Mouse (Mus musculus) testis, adult 2 months (tissue): ENCODE data around the gene Slc35b2. TPM values are rescaled to one million over a fixed set of nuclear protein-coding genes. Genes with fewer than 3 reads are reported as not detected.
A peak's percentile ranks its signal among the peaks of the same experiment; 100 is the strongest.

Source experiments
- H3K27ac ChIP-seq: fragments of 200-500 bp; 2 replicates; pipeline ENCODE4 v1.5.1; 2012; ENCODE audit warnings: low read depth, low read length; ENCODE audit not compliant: control insufficient read depth, insufficient read depth
- H3K27me3 ChIP-seq: fragments of 200-500 bp; 2 replicates; pipeline ENCODE4 v1.6.1; 2012; ENCODE audit warnings: mild to moderate bottlenecking, low read length, moderate library complexity; ENCODE audit not compliant: control insufficient read depth, insufficient read depth
- H3K36me3 ChIP-seq: fragments of 200-500 bp; 2 replicates; pipeline ENCODE4 v1.6.1; 2012; ENCODE audit warnings: mild to moderate bottlenecking, low read length; ENCODE audit not compliant: control insufficient read depth, insufficient read depth
- H3K4me1 ChIP-seq: fragments of 200-500 bp; 2 replicates; pipeline ENCODE4 v1.6.1; 2012; ENCODE audit warnings: low read length; ENCODE audit not compliant: control insufficient read depth, insufficient read depth
- H3K4me3 ChIP-seq: fragments of 200-500 bp; 2 replicates; pipeline ENCODE4 v1.5.1; 2012; ENCODE audit warnings: low read depth, mild to moderate bottlenecking, low read length, moderate library complexity, mixed read lengths; ENCODE audit not compliant: control insufficient read depth
- CTCF ChIP-seq: fragments of 200-500 bp; IDR thresholded peaks from 2 replicates; pipeline ENCODE4 v1.5.1; 2012; ENCODE audit warnings: low read depth, mild to moderate bottlenecking, inconsistent platforms, low read length, moderate library complexity; ENCODE audit not compliant: control insufficient read depth, insufficient read depth, insufficient replicate concordance
- POLR2A ChIP-seq: fragments of 200-500 bp; IDR thresholded peaks from 2 replicates; pipeline ENCODE4 v1.6.1; 2012; ENCODE audit warnings: low read depth, mild to moderate bottlenecking, inconsistent platforms, low read length, moderate library complexity; ENCODE audit not compliant: control insufficient read depth
- polyA plus RNA-seq: library from polyadenylated mRNA; depleted of rRNA; stranded (reverse); fragments of >200 nt; gene quantifications from 2 replicates; pipeline ENCODE4 v1.2.3, GENCODE M21; 2012

Gene Slc35b2
- polyA plus RNA-seq, 1 experiment: 26.6 TPM

- Histone ChIP-seq H3K4me3 (peak overlapping the region; percentile 25), H3K4me1 (peaks cover 26% of the 10 kb centered on the region), H3K36me3 (no peaks in the 10 kb centered on the region), H3K27ac (no peak overlapping the region), H3K27me3 (peaks cover 4% of the 10 kb centered on the region; the same call in 1 of the 2 replicates)
- TF ChIP-seq POLR2A (no peak), CTCF (no peak)
Measured at GRCm38 (mm10) chr17:45545278-45545961, 18.3 kb upstream of the Slc35b2 start.

- H3K27ac ChIP-seq: no peak overlapping the region
- no peaks in the 10 kb centered on the region for H3K36me3 ChIP-seq
- peaks cover 28% of the 10 kb centered on the region for H3K4me1 ChIP-seq
- no peak for TF ChIP-seq POLR2A
- no peak for TF ChIP-seq CTCF
- H3K27me3 ChIP-seq: peaks cover 4% of the 10 kb centered on the region; the same call in 1 of the 2 replicates
- no peak overlapping the region for H3K4me3 ChIP-seq
Measured at GRCm38 (mm10) chr17:45546941-45547340, 16.7 kb upstream of the Slc35b2 start.

DNA sequence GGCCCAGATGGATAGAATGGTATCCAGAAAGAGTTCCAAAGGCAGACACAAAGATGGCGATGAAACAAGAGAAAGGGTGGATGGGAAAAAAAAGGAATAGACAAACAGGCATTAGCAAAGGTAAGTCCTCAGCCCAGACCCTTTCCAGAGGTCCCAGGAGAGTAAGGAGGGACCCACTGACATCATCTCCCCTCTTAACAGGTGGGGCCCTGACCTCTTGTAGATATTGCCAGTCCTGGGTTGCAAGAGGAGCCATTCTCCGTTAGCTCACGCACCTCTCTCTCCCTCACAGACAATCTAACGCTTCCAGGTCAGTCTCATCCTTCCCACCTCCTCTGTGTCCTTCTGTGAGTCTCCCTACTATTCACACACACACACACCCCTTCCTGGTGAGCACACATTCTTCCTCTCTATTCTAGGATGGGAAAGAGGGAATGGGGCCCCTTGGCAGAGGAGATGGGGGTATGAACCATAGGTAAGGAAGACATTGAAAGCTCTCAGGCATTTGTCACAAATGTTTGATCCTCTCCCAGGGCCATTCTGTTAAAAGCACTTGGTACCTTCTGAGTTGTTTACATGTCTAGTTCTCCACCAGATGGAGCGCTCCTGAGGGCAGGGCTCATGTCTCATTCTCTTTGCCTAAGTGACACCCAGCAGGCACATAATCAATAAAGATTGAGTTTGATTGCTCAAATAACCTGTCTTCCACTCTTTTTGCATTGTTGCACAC, 16.0 kb upstream of the Slc35b2 start:
- no peaks in the 10 kb centered on the region for H3K36me3 ChIP-seq
- no peak overlapping the region for H3K27ac ChIP-seq
- peaks cover 30% of the 10 kb centered on the region for H3K4me1 ChIP-seq
- no peak overlapping the region for H3K4me3 ChIP-seq
- TF ChIP-seq CTCF: no peak
- no peak for TF ChIP-seq POLR2A
- H3K27me3 ChIP-seq: peaks cover 4% of the 10 kb centered on the region; the same call in 1 of the 2 replicates

GRCm38 (mm10) chr17:45548541-45549512, 14.8 kb upstream of the Slc35b2 start:
- no peaks in the 10 kb centered on the region for H3K36me3 ChIP-seq
- no peak for TF ChIP-seq POLR2A
- TF ChIP-seq CTCF: no peak
- peak overlapping the region; percentile 34; the same call in 1 of the 2 replicates for H3K4me3 ChIP-seq
- peaks cover 4% of the 10 kb centered on the region; the same call in 1 of the 2 replicates for H3K27me3 ChIP-seq
- H3K4me1 ChIP-seq: peaks cover 30% of the 10 kb centered on the region
- no peak overlapping the region for H3K27ac ChIP-seq

DNA sequence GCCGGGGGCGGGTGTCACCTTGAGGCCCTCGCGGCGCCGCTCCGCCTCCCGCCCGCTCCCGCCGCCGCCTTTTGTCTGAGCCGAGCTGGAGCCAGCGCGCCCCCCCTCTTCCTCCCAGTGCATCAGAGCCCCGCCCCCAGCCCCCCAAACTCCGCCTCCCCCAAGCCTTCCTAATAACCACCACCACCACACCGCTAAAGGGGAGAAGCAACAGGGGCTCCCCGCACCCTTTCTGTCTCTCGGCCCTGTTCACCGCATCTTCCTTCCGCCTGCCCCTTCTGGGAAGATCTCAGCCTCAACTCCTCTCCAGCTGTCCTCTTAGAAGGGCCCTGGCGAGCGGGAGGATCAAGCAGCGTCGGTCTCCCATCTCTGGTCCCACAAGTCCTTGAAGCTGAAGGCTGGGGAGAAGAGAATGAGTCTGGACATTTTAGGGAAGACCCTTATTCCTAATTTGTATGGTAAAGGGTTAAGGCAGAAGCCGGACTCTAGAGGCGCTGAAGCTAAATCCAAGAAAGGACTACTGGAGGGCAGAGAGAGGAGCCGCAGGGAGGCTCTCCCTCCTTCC, 14.0 kb upstream of the Slc35b2 start, which contains the start of gene Tmem151b:
Gene Tmem151b, minus strand, starts transcription at position 61 of the 565 bp plus-strand sequence.
- Histone ChIP-seq H3K36me3 (no peaks in the 10 kb centered on the region), H3K27ac (no peak within 1 kb of the TSS), H3K4me1 (peaks cover 22% of the 10 kb centered on the region), H3K27me3 (peaks cover 4% of the 10 kb centered on the region; the same call in 1 of the 2 replicates), H3K4me3 (peak within 1 kb of the TSS; percentile 49)
- TF ChIP-seq POLR2A (no peak), CTCF (no peak)

GRCm38 (mm10) chr17:45550253-45550652, 13.4 kb upstream of the Slc35b2 start:
- H3K27ac ChIP-seq: no peak overlapping the region
- peaks cover 4% of the 10 kb centered on the region; the same call in 1 of the 2 replicates for H3K27me3 ChIP-seq
- H3K4me3 ChIP-seq: no peak overlapping the region
- TF ChIP-seq CTCF (no peak), POLR2A (no peak)
- H3K36me3 ChIP-seq: no peaks in the 10 kb centered on the region
- H3K4me1 ChIP-seq: peaks cover 18% of the 10 kb centered on the region
